Mouse (Mus musculus): ENCODE results near the gene Abca9. TPM values are rescaled to one million over a fixed set of nuclear protein-coding genes. Genes with fewer than 3 reads are reported as not detected.

The Abca9 gene
- polyA plus RNA-seq, 1 experiment from 2014 or later: 0.85 TPM

- DNase-seq (ENCODE audit: low spot score) (no peak), ATAC-seq (replicated peaks; ENCODE audit: low FRiP score, low TSS enrichment, low read depth) (no peak)
- Histone ChIP-seq H3K9ac (ENCODE audit: low read length) (no peak overlapping the region), H3K27ac (ENCODE audit: low read depth) (no peak overlapping the region), H3K36me3 (ENCODE audit: control insufficient read depth, insufficient read depth, low read length) (no peaks in the 10 kb centered on the region), H3K4me1 (replicated peaks; ENCODE audit: control insufficient read depth, insufficient read depth, low read length) (no peaks in the 10 kb centered on the region), H3K9me3 (ENCODE audit: control insufficient read depth, low read length) (no peaks in the 10 kb centered on the region), H3K27me3 (replicated peaks; ENCODE audit: control insufficient read depth, insufficient read depth, low read length) (no peaks in the 10 kb centered on the region), H3K4me2 (ENCODE audit: low read length) (no peak overlapping the region), H3K4me3 (ENCODE audit: low read depth, low read length) (no peak overlapping the region)
Measured at GRCm38 (mm10) chr11:110165409-110165808, 2.6 kb downstream of the Abca9 start.

- no peak for DNase-seq (ENCODE audit: low spot score)
- Histone ChIP-seq H3K9me3 (ENCODE audit: control insufficient read depth, low read length) (no peaks in the 10 kb centered on the region), H3K27ac (ENCODE audit: low read depth) (no peak overlapping the region), H3K36me3 (ENCODE audit: control insufficient read depth, insufficient read depth, low read length) (no peaks in the 10 kb centered on the region), H3K4me1 (replicated peaks; ENCODE audit: control insufficient read depth, insufficient read depth, low read length) (no peaks in the 10 kb centered on the region), H3K4me3 (ENCODE audit: low read depth, low read length) (no peak overlapping the region), H3K9ac (ENCODE audit: low read length) (no peak overlapping the region), H3K27me3 (replicated peaks; ENCODE audit: control insufficient read depth, insufficient read depth, low read length) (no peaks in the 10 kb centered on the region), H3K4me2 (ENCODE audit: low read length) (no peak overlapping the region)
- 53% methylated on average over 6 of the region's 6 CpGs for WGBS
- no peak for ATAC-seq (replicated peaks; ENCODE audit: low FRiP score, low TSS enrichment, low read depth)
Measured at GRCm38 (mm10) chr11:110157059-110157458, 10.9 kb downstream of the Abca9 start.

- DNase-seq (ENCODE audit: low spot score) (no peak), ATAC-seq (replicated peaks; ENCODE audit: low FRiP score, low TSS enrichment, low read depth) (no peak)
- 94% methylated on average over 11 of the region's 11 CpGs for WGBS
- no peaks in the 10 kb centered on the region for H3K36me3 ChIP-seq (ENCODE audit: control insufficient read depth, insufficient read depth, low read length)
- H3K27ac ChIP-seq (ENCODE audit: low read depth): no peak overlapping the region
- no peak overlapping the region for H3K4me2 ChIP-seq (ENCODE audit: low read length)
- no peak overlapping the region for H3K9ac ChIP-seq (ENCODE audit: low read length)
- H3K4me3 ChIP-seq (ENCODE audit: low read depth, low read length): no peak overlapping the region
- no peaks in the 10 kb centered on the region for H3K4me1 ChIP-seq (replicated peaks; ENCODE audit: control insufficient read depth, insufficient read depth, low read length)
- H3K9me3 ChIP-seq (ENCODE audit: control insufficient read depth, low read length): no peaks in the 10 kb centered on the region
- H3K27me3 ChIP-seq (replicated peaks; ENCODE audit: control insufficient read depth, insufficient read depth, low read length): no peaks in the 10 kb centered on the region
Measured at GRCm38 (mm10) chr11:110155985-110156384, 12.0 kb downstream of the Abca9 start.

GRCm38 (mm10) chr11:110147640-110148039 lies 20.4 kb downstream of the Abca9 start:
- Histone ChIP-seq H3K9me3 (ENCODE audit: control insufficient read depth, low read length) (no peaks in the 10 kb centered on the region), H3K4me1 (replicated peaks; ENCODE audit: control insufficient read depth, insufficient read depth, low read length) (no peaks in the 10 kb centered on the region), H3K27me3 (replicated peaks; ENCODE audit: control insufficient read depth, insufficient read depth, low read length) (no peaks in the 10 kb centered on the region), H3K27ac (ENCODE audit: low read depth) (no peak overlapping the region), H3K4me2 (ENCODE audit: low read length) (no peak overlapping the region), H3K36me3 (ENCODE audit: control insufficient read depth, insufficient read depth, low read length) (no peaks in the 10 kb centered on the region), H3K4me3 (ENCODE audit: low read depth, low read length) (no peak overlapping the region), H3K9ac (ENCODE audit: low read length) (no peak overlapping the region)
- DNase-seq (ENCODE audit: low spot score) (no peak), ATAC-seq (replicated peaks; ENCODE audit: low FRiP score, low TSS enrichment, low read depth) (no peak)
- WGBS: 89% methylated on average over 5 of the region's 5 CpGs

- no peak overlapping the region for H3K27ac ChIP-seq (ENCODE audit: low read depth)
- 88% methylated on average over 11 of the region's 11 CpGs for WGBS
- H3K36me3 ChIP-seq (ENCODE audit: control insufficient read depth, insufficient read depth, low read length): no peaks in the 10 kb centered on the region
- DNase-seq (ENCODE audit: low spot score) (no peak), ATAC-seq (replicated peaks; ENCODE audit: low FRiP score, low TSS enrichment, low read depth) (no peak)
- no peaks in the 10 kb centered on the region for H3K27me3 ChIP-seq (replicated peaks; ENCODE audit: control insufficient read depth, insufficient read depth, low read length)
- H3K9me3 ChIP-seq (ENCODE audit: control insufficient read depth, low read length): no peaks in the 10 kb centered on the region
- H3K9ac ChIP-seq (ENCODE audit: low read length): no peak overlapping the region
- H3K4me3 ChIP-seq (ENCODE audit: low read depth, low read length): no peak overlapping the region
- no peaks in the 10 kb centered on the region for H3K4me1 ChIP-seq (replicated peaks; ENCODE audit: control insufficient read depth, insufficient read depth, low read length)
- H3K4me2 ChIP-seq (ENCODE audit: low read length): no peak overlapping the region
Measured at GRCm38 (mm10) chr11:110145421-110145820, 22.6 kb downstream of the Abca9 start.

- Histone ChIP-seq H3K4me3 (ENCODE audit: low read depth, low read length) (no peak overlapping the region), H3K9ac (ENCODE audit: low read length) (no peak overlapping the region), H3K27ac (ENCODE audit: low read depth) (no peak overlapping the region), H3K36me3 (ENCODE audit: control insufficient read depth, insufficient read depth, low read length) (no peaks in the 10 kb centered on the region), H3K4me1 (replicated peaks; ENCODE audit: control insufficient read depth, insufficient read depth, low read length) (no peaks in the 10 kb centered on the region), H3K27me3 (replicated peaks; ENCODE audit: control insufficient read depth, insufficient read depth, low read length) (no peaks in the 10 kb centered on the region), H3K4me2 (ENCODE audit: low read length) (no peak overlapping the region), H3K9me3 (ENCODE audit: control insufficient read depth, low read length) (no peaks in the 10 kb centered on the region)
- 75% methylated on average over 5 of the region's 5 CpGs for WGBS
- DNase-seq (ENCODE audit: low spot score) (no peak), ATAC-seq (replicated peaks; ENCODE audit: low FRiP score, low TSS enrichment, low read depth) (no peak)
Measured at GRCm38 (mm10) chr11:110130760-110131159, 37.2 kb downstream of the Abca9 start.

GRCm38 (mm10) chr11:110111137-110111536 lies 56.9 kb downstream of the Abca9 start:
- Histone ChIP-seq H3K4me2 (ENCODE audit: low read length) (no peak overlapping the region), H3K36me3 (ENCODE audit: control insufficient read depth, insufficient read depth, low read length) (no peaks in the 10 kb centered on the region), H3K4me1 (replicated peaks; ENCODE audit: control insufficient read depth, insufficient read depth, low read length) (no peaks in the 10 kb centered on the region), H3K27me3 (replicated peaks; ENCODE audit: control insufficient read depth, insufficient read depth, low read length) (no peaks in the 10 kb centered on the region), H3K9me3 (ENCODE audit: control insufficient read depth, low read length) (no peaks in the 10 kb centered on the region), H3K9ac (ENCODE audit: low read length) (no peak overlapping the region), H3K4me3 (ENCODE audit: low read depth, low read length) (no peak overlapping the region), H3K27ac (ENCODE audit: low read depth) (no peak overlapping the region)
- WGBS: 61% methylated on average over 4 of the region's 4 CpGs
- ATAC-seq (replicated peaks; ENCODE audit: low FRiP score, low TSS enrichment, low read depth): no peak
- DNase-seq (ENCODE audit: low spot score): no peak

GRCm38 (mm10) chr11:110101437-110101836 lies 66.6 kb downstream of the Abca9 start:
- DNase-seq (ENCODE audit: low spot score) (no peak), ATAC-seq (replicated peaks; ENCODE audit: low FRiP score, low TSS enrichment, low read depth) (no peak)
- Histone ChIP-seq H3K4me3 (ENCODE audit: low read depth, low read length) (no peak overlapping the region), H3K4me1 (replicated peaks; ENCODE audit: control insufficient read depth, insufficient read depth, low read length) (no peaks in the 10 kb centered on the region), H3K4me2 (ENCODE audit: low read length) (no peak overlapping the region), H3K9ac (ENCODE audit: low read length) (no peak overlapping the region), H3K9me3 (ENCODE audit: control insufficient read depth, low read length) (no peaks in the 10 kb centered on the region), H3K27ac (ENCODE audit: low read depth) (no peak overlapping the region), H3K36me3 (ENCODE audit: control insufficient read depth, insufficient read depth, low read length) (no peaks in the 10 kb centered on the region), H3K27me3 (replicated peaks; ENCODE audit: control insufficient read depth, insufficient read depth, low read length) (no peaks in the 10 kb centered on the region)
- WGBS: 67% methylated on average over 7 of the region's 7 CpGs

GRCm38 (mm10) chr11:110098901-110099300 lies 69.1 kb downstream of the Abca9 start:
- Histone ChIP-seq H3K4me3 (ENCODE audit: low read depth, low read length) (no peak overlapping the region), H3K9me3 (ENCODE audit: control insufficient read depth, low read length) (no peaks in the 10 kb centered on the region), H3K36me3 (ENCODE audit: control insufficient read depth, insufficient read depth, low read length) (no peaks in the 10 kb centered on the region), H3K4me1 (replicated peaks; ENCODE audit: control insufficient read depth, insufficient read depth, low read length) (no peaks in the 10 kb centered on the region), H3K4me2 (ENCODE audit: low read length) (no peak overlapping the region), H3K9ac (ENCODE audit: low read length) (no peak overlapping the region), H3K27ac (ENCODE audit: low read depth) (no peak overlapping the region), H3K27me3 (replicated peaks; ENCODE audit: control insufficient read depth, insufficient read depth, low read length) (no peaks in the 10 kb centered on the region)
- no peak for DNase-seq (ENCODE audit: low spot score)
- 80% methylated on average over 4 of the region's 4 CpGs for WGBS
- no peak for ATAC-seq (replicated peaks; ENCODE audit: low FRiP score, low TSS enrichment, low read depth)
